Mouse (Mus musculus) bone marrow macrophage, adult 2 months (primary cell): ENCODE measurements at regions not wholly inside any gene's neighbourhood (a gene's known extent, or its start where the extent isn't known, plus 50 kb on each side); places are given as distances from the start of the nearest gene placed in this dataset.

Experiments used
- CTCF ChIP-seq: IDR thresholded peaks from 2 replicates; pipeline ENCODE4 v1.5.1; 2012; ENCODE audit warnings: low read depth, mild to moderate bottlenecking, low read length, moderate library complexity
- POLR2A ChIP-seq: IDR thresholded peaks from 2 replicates; pipeline ENCODE4 v1.6.1; 2012; ENCODE audit warnings: mild to moderate bottlenecking, low read depth, low read length, borderline replicate concordance

DNA sequence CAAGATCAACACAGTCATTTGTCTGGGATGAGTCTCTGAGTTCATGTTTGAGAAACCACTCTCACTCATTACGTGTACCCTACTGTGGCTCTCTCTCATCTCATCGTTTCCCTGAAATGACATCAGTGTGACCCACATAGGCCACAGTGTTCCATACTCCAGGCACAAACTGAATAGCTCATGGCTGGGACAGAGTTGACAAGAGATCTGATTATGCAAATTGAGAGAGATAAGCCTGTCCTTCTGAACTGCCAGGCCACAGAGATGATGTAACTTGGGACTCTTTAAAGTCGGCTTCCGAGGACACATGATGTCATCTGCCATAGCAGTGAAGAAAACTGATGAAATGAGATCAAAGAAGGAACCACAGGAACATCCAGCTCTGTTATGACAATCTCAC, 404.2 kb downstream of the Pid1 start:
- no peak for TF ChIP-seq CTCF
- no peak for TF ChIP-seq POLR2A
